Mouse (Mus musculus) forebrain, embryonic 16.5 days (tissue): ENCODE results near the gene Dpy19l3. TPM values are rescaled to one million over a fixed set of nuclear protein-coding genes. Genes with fewer than 3 reads are reported as not detected.

Source experiments
- ATAC-seq: fragments of 200-750 bp; cut with Nextera tagmentation; 2 replicates; pipeline ENCODE4 v1.8.0; 2017; ENCODE audit warnings: mild to moderate bottlenecking, moderate library complexity
- H3K27ac ChIP-seq: fragments of 300-500 bp; sonication (generic); 2 replicates; pipeline ENCODE4 v1.5.1; 2014; ENCODE audit warnings: low read length, control low read depth
- H3K27me3 ChIP-seq: fragments of 300-500 bp; sonication (generic); replicated peaks from 2 replicates; pipeline ENCODE4 v1.6.1; 2014; ENCODE audit warnings: low read length; ENCODE audit not compliant: control insufficient read depth, insufficient read depth
- H3K36me3 ChIP-seq: fragments of 300-500 bp; sonication (generic); 2 replicates; pipeline ENCODE4 v1.6.1; 2014; ENCODE audit not compliant: control insufficient read depth, insufficient read depth
- H3K4me1 ChIP-seq: fragments of 300-500 bp; sonication (generic); replicated peaks from 2 replicates; pipeline ENCODE4 v1.6.1; 2014; ENCODE audit warnings: low read length; ENCODE audit not compliant: control insufficient read depth, insufficient read depth
- H3K4me2 ChIP-seq: fragments of 300-500 bp; sonication (generic); 2 replicates; pipeline ENCODE4 v1.6.1; 2014; ENCODE audit warnings: mild to moderate bottlenecking, low read length, control low read depth
- H3K4me3 ChIP-seq: fragments of 300-500 bp; sonication (generic); replicated peaks from 2 replicates; pipeline ENCODE4 v1.5.1; 2014; ENCODE audit warnings: mild to moderate bottlenecking, low read length, control low read depth
- H3K9ac ChIP-seq: fragments of 300-500 bp; sonication (generic); replicated peaks from 2 replicates; pipeline ENCODE4 v1.6.1; 2014; ENCODE audit warnings: low read depth, low read length, control low read depth
- H3K9me3 ChIP-seq: fragments of 300-500 bp; sonication (generic); 2 replicates; pipeline ENCODE4 v1.6.1; 2016; ENCODE audit warnings: low read length; ENCODE audit not compliant: control insufficient read depth
- WGBS: fragments of 180-500 bp; shearing (Covaris S2); extraction: QIAGEN DNeasy Blood & Tissue Kit; methylation state at CpG from one replicate; pipeline ENCODE4 v1.1.7; 2014; 5-methylcytosine and 5-hydroxymethylcytosine counted together
- polyA plus RNA-seq: library from polyadenylated mRNA; unstranded; fragments of >200 nt; fragmentation: Nextera tagmentation; extraction: Ambion mirVana; gene quantifications from 2 replicates; pipeline ENCODE4 v1.2.1, GENCODE M21; 2015

Dpy19l3 gene
- polyA plus RNA-seq, 1 experiment from 2014 or later: 56.0 TPM

DNA sequence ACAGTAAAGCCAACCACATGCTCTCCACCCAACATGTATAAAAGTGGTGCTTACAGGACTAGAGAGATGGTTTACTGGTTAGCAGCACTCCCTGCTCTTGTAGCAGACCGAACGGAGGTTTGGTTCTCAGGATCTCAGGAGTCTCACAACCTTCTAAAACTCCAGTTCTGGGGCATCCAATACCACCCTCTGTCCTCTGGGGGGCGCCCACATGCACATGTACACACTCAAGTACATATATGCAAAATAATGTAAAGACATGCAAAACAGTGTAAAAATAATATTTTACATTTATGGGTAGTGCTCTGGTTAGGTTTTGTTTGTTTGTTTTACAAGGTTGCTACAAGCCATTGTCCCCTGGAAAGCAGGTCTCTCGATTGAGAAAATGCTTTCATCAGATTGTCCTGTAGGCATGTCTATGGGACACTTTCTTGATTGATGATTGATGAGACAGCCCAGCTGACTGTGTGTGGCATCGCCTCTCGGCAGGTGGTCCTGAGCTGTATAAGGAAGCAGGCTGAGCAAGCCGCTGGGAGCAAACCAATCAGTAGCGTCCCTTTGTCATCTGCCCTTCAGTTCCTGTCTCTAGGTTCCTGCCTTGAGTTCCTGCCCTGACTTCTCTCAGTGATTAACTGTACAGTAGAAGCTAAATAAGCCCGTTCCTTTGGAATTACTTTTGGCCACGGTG, 102.5 kb downstream of the Dpy19l3 start:
- no peaks in the 10 kb centered on the region for H3K9me3 ChIP-seq
- H3K27ac ChIP-seq: no peak overlapping the region
- H3K4me1 ChIP-seq: peaks cover 6% of the 10 kb centered on the region
- H3K9ac ChIP-seq: no peak overlapping the region
- H3K27me3 ChIP-seq: no peaks in the 10 kb centered on the region
- H3K4me2 ChIP-seq: no peak overlapping the region
- WGBS: 83% methylated on average over 10 of the region's 10 CpGs
- ATAC-seq: no peak
- no peaks in the 10 kb centered on the region for H3K36me3 ChIP-seq
- H3K4me3 ChIP-seq: no peak overlapping the region

DNA sequence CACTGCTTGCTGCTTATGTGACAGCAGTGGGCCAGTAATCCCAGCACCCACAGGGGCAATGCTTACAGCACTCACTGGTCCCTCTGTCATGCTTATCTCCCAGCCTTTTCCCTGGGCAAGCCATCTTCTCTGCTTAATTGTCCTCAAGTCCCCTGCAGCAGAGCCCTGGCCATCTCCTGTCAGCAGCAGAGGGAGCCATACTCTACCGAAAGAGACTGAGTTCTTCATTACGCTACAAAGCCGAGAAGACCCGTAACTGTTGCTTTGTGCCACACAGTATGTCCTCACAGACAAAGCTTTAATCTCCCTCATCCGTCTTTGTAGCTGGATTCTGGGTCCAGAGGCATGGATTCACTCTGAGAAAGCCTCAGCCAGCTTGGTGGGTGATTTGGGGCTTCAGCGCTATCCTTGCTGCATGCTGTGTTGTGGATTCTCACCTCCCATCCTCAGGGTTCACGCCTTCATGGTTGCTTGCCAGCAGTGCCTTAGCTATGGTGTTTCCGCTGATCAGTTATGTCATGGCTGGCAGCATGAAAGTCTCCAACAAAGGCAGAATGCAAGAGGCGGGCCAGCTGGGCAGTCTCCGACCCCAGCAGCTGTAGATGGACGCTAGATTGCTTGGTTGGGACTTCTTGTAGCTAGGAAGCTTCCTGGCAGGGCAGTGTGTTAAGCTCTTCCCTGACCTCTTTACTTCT, 103.4 kb downstream of the Dpy19l3 start:
- no peaks in the 10 kb centered on the region for H3K36me3 ChIP-seq
- H3K4me1 ChIP-seq: peaks cover 14% of the 10 kb centered on the region
- WGBS: 60% methylated on average over 11 of the region's 11 CpGs
- ATAC-seq: no peak
- H3K4me2 ChIP-seq: no peak overlapping the region
- H3K4me3 ChIP-seq: no peak overlapping the region
- no peaks in the 10 kb centered on the region for H3K27me3 ChIP-seq
- H3K27ac ChIP-seq: no peak overlapping the region
- no peak overlapping the region for H3K9ac ChIP-seq
- no peaks in the 10 kb centered on the region for H3K9me3 ChIP-seq

DNA sequence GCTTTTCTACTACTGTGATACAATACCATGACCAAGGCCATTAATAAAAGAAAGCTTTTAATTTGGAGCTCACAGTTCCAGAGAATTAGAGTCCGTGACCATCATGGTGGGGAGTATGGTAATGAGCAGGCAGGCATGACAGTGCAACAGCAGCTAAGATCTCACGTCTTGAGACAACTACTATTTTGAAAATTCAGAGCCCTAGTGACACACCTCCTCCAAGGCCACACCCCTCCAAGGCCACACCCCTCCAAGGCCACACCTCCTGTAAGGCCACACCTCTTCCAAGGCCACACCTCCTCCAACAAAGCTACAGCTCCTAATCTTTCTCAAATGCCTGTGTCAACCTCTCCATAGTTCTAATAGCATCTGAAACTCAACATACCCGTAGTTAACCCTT, 105.2 kb downstream of the Dpy19l3 start:
- no peak overlapping the region for H3K4me2 ChIP-seq
- no peak overlapping the region for H3K4me3 ChIP-seq
- no peak overlapping the region for H3K9ac ChIP-seq
- H3K9me3 ChIP-seq: no peaks in the 10 kb centered on the region
- peaks cover under 1% of the 10 kb centered on the region for H3K36me3 ChIP-seq
- H3K4me1 ChIP-seq: peaks cover 16% of the 10 kb centered on the region
- H3K27ac ChIP-seq: no peak overlapping the region
- H3K27me3 ChIP-seq: no peaks in the 10 kb centered on the region
- ATAC-seq: no peak
- 48% methylated on average over 3 of the region's 3 CpGs for WGBS

DNA sequence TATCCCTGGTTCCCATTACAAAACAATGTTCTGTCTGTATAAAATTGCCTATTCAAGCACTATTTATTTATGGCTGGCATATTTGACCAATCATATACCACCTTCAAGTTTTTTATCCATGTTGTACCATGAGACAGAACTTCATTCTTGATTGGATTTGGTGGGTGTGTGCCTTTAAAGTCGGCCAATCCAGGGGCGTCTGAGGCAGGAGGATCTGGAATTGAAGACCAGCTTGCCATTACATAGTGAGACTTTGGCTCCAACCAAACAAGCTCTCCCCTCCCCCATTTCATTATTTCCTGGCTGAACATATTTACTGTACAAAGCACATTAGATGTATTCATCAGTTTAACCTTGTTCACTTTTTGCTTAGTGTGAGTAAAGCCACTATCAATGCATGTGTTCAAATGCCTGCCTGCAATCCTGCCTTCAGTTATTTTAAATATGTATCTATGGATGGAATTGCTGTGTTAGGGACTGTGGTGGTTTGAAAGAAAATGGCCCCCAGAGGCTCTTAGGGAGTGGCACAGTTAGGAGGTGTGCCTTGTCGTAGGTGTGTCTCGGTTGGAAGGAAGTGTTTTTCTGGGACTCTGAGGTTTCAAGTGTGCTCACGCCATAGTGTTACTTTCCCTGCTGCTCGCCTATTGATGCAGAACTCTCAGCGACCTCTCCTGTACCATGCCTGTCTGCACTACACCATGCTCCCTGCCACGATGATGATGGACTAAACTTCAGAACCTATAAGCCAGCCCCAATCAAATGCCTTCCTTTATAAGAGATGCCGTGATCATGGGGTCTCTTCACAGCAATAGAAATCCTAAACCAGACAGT, 105.8 kb downstream of the Dpy19l3 start:
- H3K4me2 ChIP-seq: no peak overlapping the region
- H3K27me3 ChIP-seq: no peaks in the 10 kb centered on the region
- no peak overlapping the region for H3K9ac ChIP-seq
- peaks cover 16% of the 10 kb centered on the region for H3K4me1 ChIP-seq
- ATAC-seq: no peak
- WGBS: 75% methylated on average over 9 of the region's 9 CpGs
- no peak overlapping the region for H3K27ac ChIP-seq
- H3K36me3 ChIP-seq: peaks cover 5% of the 10 kb centered on the region
- H3K4me3 ChIP-seq: no peak overlapping the region
- H3K9me3 ChIP-seq: no peaks in the 10 kb centered on the region

DNA sequence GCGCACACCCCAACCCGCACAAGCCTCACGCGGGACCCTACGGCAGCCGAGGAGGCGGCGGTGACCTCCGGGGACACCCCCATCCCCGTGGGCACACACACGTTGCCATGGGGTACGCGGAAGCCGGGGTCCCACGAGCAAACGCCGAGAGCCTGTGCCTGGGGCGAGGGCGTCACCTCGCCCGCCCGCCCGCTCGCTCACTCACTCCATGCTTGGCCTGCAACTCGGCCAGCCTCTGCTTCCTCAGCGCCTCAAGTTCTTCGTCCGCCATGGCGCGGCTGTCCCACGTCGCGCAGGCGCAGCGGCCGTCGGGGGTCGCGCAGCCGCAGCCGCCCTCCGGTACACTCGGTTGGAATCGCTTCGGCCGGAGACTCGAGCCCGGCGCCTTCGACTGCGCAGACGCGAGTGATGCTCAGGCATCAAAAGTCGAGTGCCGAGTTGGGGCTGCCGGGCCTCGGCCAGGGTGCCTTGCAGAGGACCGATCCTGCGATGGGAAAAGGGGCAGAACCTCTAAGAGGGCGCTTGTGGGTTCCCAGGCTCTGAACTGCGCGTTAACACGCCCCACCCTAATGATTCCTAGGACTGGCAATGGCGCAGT, 107.1 kb downstream of the Dpy19l3 start, which contains the start of gene Pdcd5:
Gene Pdcd5 (minus strand): TSS at position 421 of the 598 bp plus-strand sequence.
- Histone ChIP-seq H3K9ac (peak within 1 kb of the TSS; percentile 85), H3K27me3 (no peaks in the 10 kb centered on the region), H3K9me3 (no peaks in the 10 kb centered on the region), H3K4me3 (peak within 1 kb of the TSS; percentile 97), H3K36me3 (peaks cover 18% of the 10 kb centered on the region), H3K4me1 (peaks cover 16% of the 10 kb centered on the region), H3K4me2 (peak within 1 kb of the TSS; percentile 77), H3K27ac (peak within 1 kb of the TSS; percentile 74)
- under 1% methylated on average over 64 of the region's 64 CpGs for WGBS
- ATAC-seq: peak; percentile 95

DNA sequence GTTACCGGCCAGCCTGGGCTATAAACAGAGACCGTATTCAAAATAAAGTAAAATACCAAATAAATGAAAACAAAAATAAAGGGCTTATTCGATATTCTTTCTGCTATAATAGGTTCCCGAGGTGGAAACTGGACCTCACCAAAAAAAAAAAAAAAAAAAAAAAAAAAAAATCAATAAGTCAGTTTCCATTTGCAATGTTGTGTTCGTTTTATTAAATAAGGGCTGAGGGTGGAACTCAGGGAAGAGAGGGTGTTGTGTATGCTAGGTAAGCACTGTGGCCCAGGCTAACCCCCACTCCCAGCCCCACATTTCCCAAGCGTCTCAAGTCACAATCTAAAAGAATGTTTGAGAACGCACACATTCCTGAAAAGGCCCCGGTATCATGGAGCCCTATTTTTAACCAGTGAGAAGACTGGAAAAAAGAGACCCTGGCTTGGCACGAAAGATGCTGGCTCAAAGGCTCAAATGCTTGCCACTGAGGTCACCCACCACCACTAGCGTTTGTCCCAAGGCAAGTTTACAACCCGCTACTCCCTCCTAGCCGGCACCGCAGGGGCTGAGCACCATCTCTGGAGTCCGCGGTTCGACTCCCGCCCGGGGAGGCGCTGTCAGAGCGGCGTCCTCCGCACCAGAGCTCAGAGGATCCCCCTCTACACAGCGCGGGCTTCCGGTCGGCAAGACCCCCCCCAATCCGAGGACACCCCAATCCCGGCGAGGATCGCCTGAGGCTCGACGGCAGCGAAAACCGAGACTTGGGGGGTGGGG, 107.8 kb downstream of the Dpy19l3 start:
- Histone ChIP-seq H3K27ac (peak overlapping the region; percentile 74), H3K27me3 (no peaks in the 10 kb centered on the region), H3K9me3 (no peaks in the 10 kb centered on the region), H3K4me1 (peaks cover 16% of the 10 kb centered on the region), H3K4me3 (peak overlapping the region; percentile 97), H3K9ac (peak overlapping the region; percentile 85), H3K4me2 (peak overlapping the region; percentile 77), H3K36me3 (peaks cover 18% of the 10 kb centered on the region)
- ATAC-seq: peak; percentile 43
- 11% methylated on average over 34 of the region's 34 CpGs for WGBS

DNA sequence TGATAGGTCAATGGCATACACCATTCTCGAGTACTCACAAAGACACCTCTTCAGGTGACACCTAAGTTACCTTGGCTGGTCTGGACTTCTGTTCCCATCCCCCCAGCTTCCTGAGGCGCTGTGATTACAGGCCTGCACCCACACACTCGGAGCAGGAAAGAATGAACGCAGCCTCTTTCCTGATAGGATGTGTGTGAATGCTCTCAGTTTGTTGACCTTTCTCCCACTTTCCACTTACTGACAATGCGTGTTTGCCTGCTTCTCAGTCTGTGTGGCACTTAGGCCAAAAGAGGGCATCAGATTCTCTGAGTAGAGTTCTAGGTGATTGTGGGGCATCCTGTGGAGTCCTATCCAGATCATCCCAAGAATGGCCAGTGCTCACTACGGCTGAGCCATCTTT, 114.2 kb downstream of the Dpy19l3 start:
- no peaks in the 10 kb centered on the region for H3K9me3 ChIP-seq
- H3K4me2 ChIP-seq: no peak overlapping the region
- ATAC-seq: no peak
- H3K36me3 ChIP-seq: peaks cover 47% of the 10 kb centered on the region
- 88% methylated on average over 6 of the region's 6 CpGs for WGBS
- no peak overlapping the region for H3K9ac ChIP-seq
- H3K4me3 ChIP-seq: no peak overlapping the region
- no peak overlapping the region for H3K27ac ChIP-seq
- H3K4me1 ChIP-seq: no peaks in the 10 kb centered on the region
- no peaks in the 10 kb centered on the region for H3K27me3 ChIP-seq

DNA sequence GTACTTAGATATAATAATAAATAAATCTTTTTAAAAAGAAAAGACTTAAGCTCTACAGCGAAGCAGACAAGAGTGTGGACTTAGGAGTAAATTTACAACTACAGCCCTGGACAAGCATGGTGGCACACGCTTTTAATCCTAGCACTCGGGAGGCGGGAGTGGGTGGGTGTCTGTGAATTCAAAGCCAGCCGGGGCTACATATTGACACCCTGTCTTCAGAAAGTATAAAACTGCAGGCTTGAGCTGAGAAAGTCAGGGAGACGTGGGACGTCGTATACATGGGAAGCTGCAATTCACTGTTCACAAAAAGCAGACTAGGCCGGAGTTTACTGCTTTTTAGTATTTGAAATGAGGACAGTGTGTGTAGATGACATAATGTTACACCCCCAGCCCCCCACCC, 117.4 kb downstream of the Dpy19l3 start:
- WGBS: 93% methylated on average over 9 of the region's 9 CpGs
- no peaks in the 10 kb centered on the region for H3K27me3 ChIP-seq
- no peaks in the 10 kb centered on the region for H3K9me3 ChIP-seq
- no peaks in the 10 kb centered on the region for H3K4me1 ChIP-seq
- ATAC-seq: no peak
- H3K4me2 ChIP-seq: no peak overlapping the region
- no peak overlapping the region for H3K4me3 ChIP-seq
- H3K9ac ChIP-seq: no peak overlapping the region
- H3K27ac ChIP-seq: no peak overlapping the region
- peaks cover 42% of the 10 kb centered on the region for H3K36me3 ChIP-seq
